Mouse (Mus musculus): ENCODE data around the gene Cfap61. TPM values are rescaled to one million over a fixed set of nuclear protein-coding genes. Genes with fewer than 3 reads are reported as not detected.

Gene Cfap61
- total and polyA plus RNA-seq, 3 experiments = 0.22 TPM; not detected in 2

- Histone ChIP-seq H3K4me3 (ENCODE audit: low read depth, low read length) (no peak overlapping the region), H3K9me3 (replicated peaks) (peaks cover 19% of the 10 kb centered on the region), H3K4me1 (ENCODE audit: insufficient read depth, low read depth, low read length) (no peaks in the 10 kb centered on the region), H3K36me3 (replicated peaks) (no peaks in the 10 kb centered on the region), H3K27me3 (ENCODE audit: insufficient read depth, low read length) (no peaks in the 10 kb centered on the region)
- DNase-seq (ENCODE audit: low spot score) = no peak
- no peak for ATAC-seq (ENCODE audit: extremely low read depth, insufficient number of reproducible peaks, low FRiP score, poor library complexity, severe bottlenecking)
- TF ChIP-seq GATA2 (IDR thresholded peaks at IDR 0.05; ENCODE audit: borderline replicate concordance, low read depth, low read length) (no peak), CTCF (IDR thresholded peaks at IDR 0.05; ENCODE audit: low read depth, low read length) (no peak), TAL1 (conservative IDR thresholded peaks at IDR 0.05; ENCODE audit: low read depth, low read length) (no peak), POLR2AphosphoS5 (IDR thresholded peaks at IDR 0.05; ENCODE audit: insufficient replicate concordance, low read depth, low read length) (no peak), GATA1 (IDR thresholded peaks at IDR 0.05; ENCODE audit: borderline replicate concordance, low read length) (no peak)
Measured at GRCm38 (mm10) chr2:146169492-146169891, 234.9 kb downstream of the Cfap61 start.

DNA sequence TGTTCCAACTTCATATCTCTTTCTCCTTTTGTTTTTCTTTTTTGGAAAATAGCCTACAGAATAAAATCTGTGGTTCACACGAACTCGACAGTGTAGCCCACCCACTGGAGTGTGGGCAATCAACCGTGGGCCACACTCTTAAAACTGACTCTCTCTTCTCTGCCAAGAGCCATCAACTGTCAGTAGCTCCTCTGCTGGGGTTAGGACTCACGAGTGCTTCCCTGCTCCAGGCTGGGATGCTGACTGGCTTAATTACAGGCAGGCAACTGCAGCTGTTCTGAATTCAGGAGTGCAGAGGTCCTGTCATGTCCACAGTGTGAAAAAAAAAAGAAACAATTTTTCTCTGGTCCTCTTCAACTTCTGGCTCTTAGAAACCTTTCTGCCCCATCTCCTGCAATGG lies 237.5 kb downstream of the Cfap61 start:
- Histone ChIP-seq H3K4me3 (ENCODE audit: low read depth, low read length) (no peak overlapping the region), H3K36me3 (replicated peaks) (no peaks in the 10 kb centered on the region), H3K9me3 (replicated peaks) (peaks cover 23% of the 10 kb centered on the region), H3K27me3 (ENCODE audit: insufficient read depth, low read length) (no peaks in the 10 kb centered on the region), H3K4me1 (ENCODE audit: insufficient read depth, low read depth, low read length) (no peaks in the 10 kb centered on the region)
- TF ChIP-seq POLR2AphosphoS5 (IDR thresholded peaks at IDR 0.05; ENCODE audit: insufficient replicate concordance, low read depth, low read length) = no peak
- TF ChIP-seq GATA1 (IDR thresholded peaks at IDR 0.05; ENCODE audit: borderline replicate concordance, low read length) = no peak
- TF ChIP-seq TAL1 (conservative IDR thresholded peaks at IDR 0.05; ENCODE audit: low read depth, low read length) = no peak
- TF ChIP-seq GATA2 (IDR thresholded peaks at IDR 0.05; ENCODE audit: borderline replicate concordance, low read depth, low read length) = no peak
- no peak for TF ChIP-seq CTCF (IDR thresholded peaks at IDR 0.05; ENCODE audit: low read depth, low read length)
- ATAC-seq (ENCODE audit: extremely low read depth, insufficient number of reproducible peaks, low FRiP score, poor library complexity, severe bottlenecking) (no peak), DNase-seq (ENCODE audit: low spot score) (no peak)

DNA sequence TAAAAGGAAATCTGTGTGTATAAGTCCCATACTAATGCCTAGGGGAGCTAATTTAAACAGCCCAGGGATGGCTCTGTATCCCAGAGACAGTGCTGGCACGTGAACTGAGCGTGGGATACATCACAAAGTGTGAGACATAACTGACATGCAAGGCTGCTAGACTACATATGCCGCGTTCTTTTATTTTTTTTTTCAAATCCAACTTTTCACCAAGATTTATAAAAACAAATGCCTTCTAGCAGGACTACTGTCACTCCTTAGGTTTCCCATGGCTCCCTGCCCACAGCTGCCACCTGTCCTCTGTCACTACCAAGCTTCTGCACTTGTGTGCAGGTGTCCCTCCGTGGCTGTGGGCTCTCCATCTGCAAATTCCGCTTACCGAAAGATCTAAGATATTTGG lies 239.6 kb downstream of the Cfap61 start:
- Histone ChIP-seq H3K9me3 (replicated peaks) (peaks cover 16% of the 10 kb centered on the region), H3K4me3 (ENCODE audit: low read depth, low read length) (no peak overlapping the region), H3K36me3 (replicated peaks) (no peaks in the 10 kb centered on the region), H3K4me1 (ENCODE audit: insufficient read depth, low read depth, low read length) (no peaks in the 10 kb centered on the region), H3K27me3 (ENCODE audit: insufficient read depth, low read length) (no peaks in the 10 kb centered on the region)
- no peak for DNase-seq (ENCODE audit: low spot score)
- TF ChIP-seq GATA1 (IDR thresholded peaks at IDR 0.05; ENCODE audit: borderline replicate concordance, low read length) (no peak), TAL1 (conservative IDR thresholded peaks at IDR 0.05; ENCODE audit: low read depth, low read length) (no peak), GATA2 (IDR thresholded peaks at IDR 0.05; ENCODE audit: borderline replicate concordance, low read depth, low read length) (no peak), CTCF (IDR thresholded peaks at IDR 0.05; ENCODE audit: low read depth, low read length) (no peak), POLR2AphosphoS5 (IDR thresholded peaks at IDR 0.05; ENCODE audit: insufficient replicate concordance, low read depth, low read length) (no peak)
- no peak for ATAC-seq (ENCODE audit: extremely low read depth, insufficient number of reproducible peaks, low FRiP score, poor library complexity, severe bottlenecking)

GRCm38 (mm10) chr2:146178718-146179117 lies 244.1 kb downstream of the Cfap61 start:
- Histone ChIP-seq H3K9me3 (replicated peaks) (peaks cover 20% of the 10 kb centered on the region), H3K36me3 (replicated peaks) (no peaks in the 10 kb centered on the region), H3K4me1 (ENCODE audit: insufficient read depth, low read depth, low read length) (no peaks in the 10 kb centered on the region), H3K27me3 (ENCODE audit: insufficient read depth, low read length) (no peaks in the 10 kb centered on the region), H3K4me3 (ENCODE audit: low read depth, low read length) (no peak overlapping the region)
- no peak for DNase-seq (ENCODE audit: low spot score)
- TF ChIP-seq CTCF (IDR thresholded peaks at IDR 0.05; ENCODE audit: low read depth, low read length) = no peak
- no peak for TF ChIP-seq POLR2AphosphoS5 (IDR thresholded peaks at IDR 0.05; ENCODE audit: insufficient replicate concordance, low read depth, low read length)
- no peak for TF ChIP-seq GATA1 (IDR thresholded peaks at IDR 0.05; ENCODE audit: borderline replicate concordance, low read length)
- no peak for TF ChIP-seq GATA2 (IDR thresholded peaks at IDR 0.05; ENCODE audit: borderline replicate concordance, low read depth, low read length)
- TF ChIP-seq TAL1 (conservative IDR thresholded peaks at IDR 0.05; ENCODE audit: low read depth, low read length) = no peak
- no peak for ATAC-seq (ENCODE audit: extremely low read depth, insufficient number of reproducible peaks, low FRiP score, poor library complexity, severe bottlenecking)

DNA sequence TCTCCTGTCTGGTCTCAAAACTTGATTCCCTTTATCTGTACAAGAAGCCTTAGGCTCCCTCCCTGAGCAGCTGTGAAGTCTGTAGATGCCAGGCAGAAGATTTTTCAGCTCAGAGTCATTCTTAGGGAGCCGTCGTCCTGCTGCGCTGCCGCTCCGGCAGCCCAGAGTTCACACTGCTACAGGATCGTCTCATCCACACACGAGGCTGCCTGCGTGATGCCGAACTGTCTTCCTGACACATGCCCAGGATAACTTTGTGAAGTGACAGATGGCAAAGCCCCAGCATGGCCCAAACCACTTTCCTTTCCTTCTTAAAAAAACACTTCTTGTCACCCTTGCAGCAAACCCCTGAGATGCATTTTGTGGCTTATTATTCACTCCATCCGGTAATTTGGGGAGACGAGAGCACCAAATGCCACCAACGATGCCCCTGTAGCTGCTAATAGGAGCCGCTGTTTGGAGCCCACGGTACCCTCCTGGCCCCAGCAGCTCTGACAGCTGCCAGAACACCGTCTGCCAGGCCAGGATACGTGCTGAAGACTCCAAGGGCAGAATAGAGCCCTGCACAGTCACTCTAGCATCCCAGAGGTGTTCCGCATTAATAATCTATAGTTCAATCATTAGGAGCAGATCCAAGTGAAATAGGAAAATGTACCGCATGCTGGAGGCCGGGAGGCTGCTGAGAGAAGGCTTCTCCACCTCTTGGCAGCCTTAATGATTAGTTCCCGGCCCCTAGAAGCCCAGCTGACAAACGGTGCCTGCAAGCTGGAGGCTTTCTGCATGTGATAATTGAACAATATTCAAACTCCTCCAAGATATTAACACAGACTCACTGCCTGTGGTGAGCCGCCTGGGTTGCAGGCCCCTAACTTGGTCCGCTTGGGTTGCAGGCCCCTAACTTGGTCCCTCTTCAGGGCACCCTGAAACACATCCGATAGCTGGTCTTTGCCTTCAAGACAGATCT lies 249.5 kb downstream of the Cfap61 start:
- Histone ChIP-seq H3K27me3 (ENCODE audit: insufficient read depth, low read length) (no peaks in the 10 kb centered on the region), H3K4me3 (ENCODE audit: low read depth, low read length) (no peak overlapping the region), H3K36me3 (replicated peaks) (no peaks in the 10 kb centered on the region), H3K9me3 (replicated peaks) (peaks cover 26% of the 10 kb centered on the region), H3K4me1 (ENCODE audit: insufficient read depth, low read depth, low read length) (no peaks in the 10 kb centered on the region)
- ATAC-seq (ENCODE audit: extremely low read depth, insufficient number of reproducible peaks, low FRiP score, poor library complexity, severe bottlenecking) (no peak), DNase-seq (ENCODE audit: low spot score) (no peak)
- no peak for TF ChIP-seq GATA2 (IDR thresholded peaks at IDR 0.05; ENCODE audit: borderline replicate concordance, low read depth, low read length)
- TF ChIP-seq GATA1 (IDR thresholded peaks at IDR 0.05; ENCODE audit: borderline replicate concordance, low read length) = no peak
- TF ChIP-seq POLR2AphosphoS5 (IDR thresholded peaks at IDR 0.05; ENCODE audit: insufficient replicate concordance, low read depth, low read length) = no peak
- no peak for TF ChIP-seq TAL1 (conservative IDR thresholded peaks at IDR 0.05; ENCODE audit: low read depth, low read length)
- TF ChIP-seq CTCF (IDR thresholded peaks at IDR 0.05; ENCODE audit: low read depth, low read length) = no peak

DNA sequence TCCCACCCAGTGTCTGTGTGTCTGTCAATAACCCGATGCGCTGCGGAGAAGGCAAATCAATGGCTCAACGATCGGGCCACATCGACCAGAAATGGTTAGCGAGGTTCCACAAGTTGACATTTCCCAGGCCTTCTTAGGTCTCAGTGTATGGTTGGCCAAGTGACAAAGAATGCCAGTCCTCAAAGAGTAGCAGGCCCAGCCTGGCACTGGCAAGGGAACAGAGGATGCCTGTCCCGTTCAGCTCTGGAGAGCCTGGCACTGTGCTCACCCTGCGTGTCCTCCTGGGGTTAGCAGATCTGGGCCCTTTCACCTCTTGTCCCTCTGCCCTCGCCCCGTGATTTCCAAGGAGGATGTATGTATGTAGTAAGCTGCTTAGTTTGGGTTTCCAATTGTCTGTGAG lies 261.5 kb downstream of the Cfap61 start:
- no peak for DNase-seq (ENCODE audit: low spot score)
- no peak for ATAC-seq (ENCODE audit: extremely low read depth, insufficient number of reproducible peaks, low FRiP score, poor library complexity, severe bottlenecking)
- Histone ChIP-seq H3K4me3 (ENCODE audit: low read depth, low read length) (no peak overlapping the region), H3K9me3 (replicated peaks) (peaks cover 17% of the 10 kb centered on the region), H3K36me3 (replicated peaks) (no peaks in the 10 kb centered on the region), H3K27me3 (ENCODE audit: insufficient read depth, low read length) (no peaks in the 10 kb centered on the region), H3K4me1 (ENCODE audit: insufficient read depth, low read depth, low read length) (no peaks in the 10 kb centered on the region)
- no peak for TF ChIP-seq TAL1 (conservative IDR thresholded peaks at IDR 0.05; ENCODE audit: low read depth, low read length)
- no peak for TF ChIP-seq GATA1 (IDR thresholded peaks at IDR 0.05; ENCODE audit: borderline replicate concordance, low read length)
- no peak for TF ChIP-seq GATA2 (IDR thresholded peaks at IDR 0.05; ENCODE audit: borderline replicate concordance, low read depth, low read length)
- no peak for TF ChIP-seq POLR2AphosphoS5 (IDR thresholded peaks at IDR 0.05; ENCODE audit: insufficient replicate concordance, low read depth, low read length)
- TF ChIP-seq CTCF (IDR thresholded peaks at IDR 0.05; ENCODE audit: low read depth, low read length) = no peak
